Mouse (Mus musculus) large intestine, adult 2 months (tissue): ENCODE data around the gene Heatr6. TPM values are rescaled to one million over a fixed set of nuclear protein-coding genes. Genes with fewer than 3 reads are reported as not detected.

Experiments used
- DNase-seq: peaks from one replicate; pipeline ENCODE4 v3.0.0-alpha.2; 2012; ENCODE audit warnings: low read depth, low spot score
- WGBS: fragments of 180-500 bp; shearing (Covaris S2); methylation state at CpG from one replicate; pipeline ENCODE4 v1.1.7; 2018; 5-methylcytosine and 5-hydroxymethylcytosine counted together
- polyA plus RNA-seq: library from polyadenylated mRNA; depleted of rRNA; stranded (reverse); fragments of >200 nt; gene quantifications from 2 replicates; pipeline ENCODE4 v1.2.3, GENCODE M21; 2012; rRNA removed

Gene Heatr6
- 12.1 and 24.6 TPM in 2 replicates for polyA plus RNA-seq

- peak; percentile 72 for DNase-seq
- under 1% methylated on average over 47 of the region's 47 CpGs for whole genome bisulfite sequencing
These were observed at the start of gene Heatr6 for GRCm38 (mm10) chr11:83753581-83754181. Gene Heatr6, plus strand, starts transcription at chr11:83753696.

GRCm38 (mm10) chr11:83703705-83704104 lies 49.8 kb upstream of the Heatr6 start, which contains the start of gene Wfdc17:
Gene Wfdc17, plus strand, starts transcription at chr11:83703991.
- no peak for DNase-seq
- WGBS, result 0% methylated on average over 1 of the region's 1 CpGs

GRCm38 (mm10) chr11:83708715-83709114 lies 44.8 kb upstream of the Heatr6 start, which contains the start of gene Wfdc18:
Gene Wfdc18, plus strand, starts transcription at chr11:83709015.
- DNase-seq, result no peak
- 27% methylated on average over 4 of the region's 4 CpGs for WGBS

GRCm38 (mm10) chr11:83709683-83710082 lies 43.8 kb upstream of the Heatr6 start:
- DNase-seq, result no peak
- WGBS, result 86% methylated on average over 5 of the region's 5 CpGs

- no peak for DNase-seq
- 12% methylated on average over 1 of the region's 1 CpGs for WGBS
These were observed 40.8 kb upstream of the Heatr6 start for GRCm38 (mm10) chr11:83712671-83713070.

GRCm38 (mm10) chr11:83713925-83714324 lies 39.6 kb upstream of the Heatr6 start:
- no peak for DNase-seq
- WGBS, result 72% methylated on average over 2 of the region's 2 CpGs

- WGBS, result 37% methylated on average over 6 of the region's 6 CpGs
- no peak for DNase-seq
These were observed 36.3 kb upstream of the Heatr6 start for GRCm38 (mm10) chr11:83717042-83717665.

- DNase-seq, result no peak
These were observed 32.7 kb upstream of the Heatr6 start for GRCm38 (mm10) chr11:83720766-83721165.

- 54% methylated on average over 3 of the region's 3 CpGs for WGBS
- no peak for DNase-seq
These were observed 24.6 kb upstream of the Heatr6 start for GRCm38 (mm10) chr11:83728757-83729432.

GRCm38 (mm10) chr11:83731116-83731515 lies 22.4 kb upstream of the Heatr6 start:
- 95% methylated on average over 1 of the region's 1 CpGs for WGBS

GRCm38 (mm10) chr11:83733071-83733640 lies 20.3 kb upstream of the Heatr6 start:
- no peak for DNase-seq
- WGBS, result 78% methylated on average over 5 of the region's 5 CpGs

More at GRCm38 (mm10) chr11:83731116-83731515, 22.4 kb upstream of the Heatr6 start:
- DNase-seq, result no peak

GRCm38 (mm10) chr11:83734215-83734614 lies 19.3 kb upstream of the Heatr6 start:
- no peak for DNase-seq
- 84% methylated on average over 1 of the region's 1 CpGs for WGBS

- no peak for DNase-seq
- WGBS, result 58% methylated on average over 2 of the region's 2 CpGs
These were observed 17.6 kb upstream of the Heatr6 start for GRCm38 (mm10) chr11:83735881-83736280.

- WGBS, result 74% methylated on average over 3 of the region's 3 CpGs
- DNase-seq, result no peak
These were observed 16.4 kb upstream of the Heatr6 start for GRCm38 (mm10) chr11:83737109-83737558.

GRCm38 (mm10) chr11:83739241-83739640 lies 14.3 kb upstream of the Heatr6 start:
- peak; percentile 21 for DNase-seq
- WGBS, result 27% methylated on average over 5 of the region's 5 CpGs

- 41% methylated on average over 4 of the region's 4 CpGs for WGBS
- DNase-seq, result no peak
These were observed 13.0 kb upstream of the Heatr6 start for GRCm38 (mm10) chr11:83740443-83740991.

- WGBS, result 72% methylated on average over 5 of the region's 5 CpGs
- DNase-seq, result no peak
These were observed 11.7 kb upstream of the Heatr6 start for GRCm38 (mm10) chr11:83741841-83742240.

- no peak for DNase-seq
- 55% methylated on average over 9 of the region's 9 CpGs for whole genome bisulfite sequencing
These were observed 10.7 kb upstream of the Heatr6 start for GRCm38 (mm10) chr11:83742731-83743355.

- 81% methylated on average over 3 of the region's 3 CpGs for WGBS
- no peak for DNase-seq
These were observed 10.0 kb upstream of the Heatr6 start for GRCm38 (mm10) chr11:83743525-83743924.

- no peak for DNase-seq
- 63% methylated on average over 4 of the region's 4 CpGs for WGBS
These were observed 7.3 kb upstream of the Heatr6 start for GRCm38 (mm10) chr11:83746152-83746551.
